Comparison of ENCODE assay signal across 9 mouse cellular contexts in genomic region chr6:30738464-30739006, GRCm38 (mm10). TPM values are rescaled to one million over a fixed set of nuclear protein-coding genes. Genes with fewer than 3 reads are reported as not detected.
DNase-seq lines count a peak whose midpoint lies in the region; ATAC-seq lines count a peak whose summit lies in the region.
"Had no signal": no experiment of that assay in that cellular context is flagged by ENCODE, and none has a peak within 500 bp of the region (broad histone marks: within the 10 kb centered on the region; RNA-seq: fewer than 3 reads in every experiment).

No protein-coding gene starts in this region.

- DNase-seq in heart, adult 8-10 months (ENCODE audit: low spot score) = no peak
- DNase-seq in hindbrain, embryonic 11.5 days (ENCODE audit: low spot score) = no peak
- DNase-seq in ovary, postnatal 10 days (ENCODE audit: low spot score) = no peak
- DNase-seq in urinary bladder, postnatal 14 days (ENCODE audit: low spot score) = no peak
- no peak for DNase-seq in adrenal gland, postnatal 25 days

- H3K9me3 ChIP-seq in heart, embryonic 13.5 days = peaks cover 58% of the 10 kb centered on the region
- H3K9me3 ChIP-seq in hindbrain, embryonic 11.5 days (ENCODE audit: control insufficient read depth, low read length) = 0 out of 2 replicates have a peak, but pooled peaks cover 3% of the 10 kb centered on the region
- H3K9me3 ChIP-seq in midbrain, embryonic 13.5 days = peaks cover 39% of the 10 kb centered on the region

- H3K4me1 ChIP-seq in heart, embryonic 13.5 days = peaks cover 9% of the 10 kb centered on the region
- H3K4me1 ChIP-seq in brown adipose tissue, adult 24 weeks (ENCODE audit: control insufficient read depth, insufficient read depth, insufficient read length, low read length) = no peaks in the 10 kb centered on the region
- no peaks in the 10 kb centered on the region for H3K4me1 ChIP-seq in hindbrain, embryonic 11.5 days (replicated peaks; ENCODE audit: control insufficient read depth, insufficient read depth, low read length)
- peaks cover 38% of the 10 kb centered on the region for H3K4me1 ChIP-seq in midbrain, embryonic 13.5 days (replicated peaks)

- H3K4me3 ChIP-seq in heart, embryonic 13.5 days = peak overlapping the region; percentile 69
- H3K4me3 ChIP-seq in brown adipose tissue, adult 24 weeks (ENCODE audit: insufficient read depth, low read depth, low read length) = peak overlapping the region; percentile 53
- H3K4me3 ChIP-seq in hindbrain, embryonic 11.5 days (ENCODE audit: low read depth, low read length) = peak overlapping the region; percentile 61
- peak overlapping the region; percentile 63 for H3K4me3 ChIP-seq in midbrain, embryonic 13.5 days (replicated peaks)

- peak overlapping the region; percentile 87 for H3K9ac ChIP-seq in heart, embryonic 13.5 days
- peak overlapping the region; percentile 75 for H3K9ac ChIP-seq in hindbrain, embryonic 11.5 days (ENCODE audit: low read depth, low read length)
- peak overlapping the region; percentile 84 for H3K9ac ChIP-seq in midbrain, embryonic 13.5 days (replicated peaks)

- ATAC-seq in heart, embryonic 13.5 days (ENCODE audit: extremely low read depth, insufficient number of reproducible peaks, low FRiP score, low TSS enrichment) = no peak
- ATAC-seq in hindbrain, embryonic 11.5 days (ENCODE audit: low FRiP score) = no peak
- ATAC-seq in midbrain, embryonic 13.5 days = no peak

- no peaks in the 10 kb centered on the region for H3K27me3 ChIP-seq in heart, embryonic 13.5 days (replicated peaks)
- H3K27me3 ChIP-seq in hindbrain, embryonic 11.5 days (ENCODE audit: control insufficient read depth, insufficient read depth, low read length) = no peaks in the 10 kb centered on the region
- no peaks in the 10 kb centered on the region for H3K27me3 ChIP-seq in midbrain, embryonic 13.5 days
- H3K27me3 ChIP-seq: CH12.LX had no signal

- H3K36me3 ChIP-seq in heart, embryonic 13.5 days = peaks cover 49% of the 10 kb centered on the region
- H3K36me3 ChIP-seq in hindbrain, embryonic 11.5 days (ENCODE audit: control insufficient read depth, insufficient read depth, low read length) = no peaks in the 10 kb centered on the region; the same call in 1 of the 2 replicates
- peaks cover 21% of the 10 kb centered on the region for H3K36me3 ChIP-seq in midbrain, embryonic 13.5 days

- WGBS in heart, embryonic 13.5 days = 45% methylated on average over 20 of the region's 20 CpGs
- WGBS in hindbrain, embryonic 11.5 days = 57% methylated on average over 20 of the region's 20 CpGs
- 54% methylated on average over 20 of the region's 20 CpGs for WGBS in midbrain, embryonic 13.5 days

- peak overlapping the region; percentile 79 for H3K4me2 ChIP-seq in heart, embryonic 13.5 days
- H3K4me2 ChIP-seq in hindbrain, embryonic 11.5 days (replicated peaks; ENCODE audit: low read depth, low read length) = peak overlapping the region; percentile 36
- H3K4me2 ChIP-seq in midbrain, embryonic 13.5 days (replicated peaks) = peak overlapping the region; percentile 60

- H3K27ac ChIP-seq in heart, embryonic 13.5 days (replicated peaks) = peak overlapping the region; percentile 89
- no peak overlapping the region for H3K27ac ChIP-seq in brown adipose tissue, adult 24 weeks (replicated peaks; ENCODE audit: low read depth, low read length)
- H3K27ac ChIP-seq in hindbrain, embryonic 11.5 days (ENCODE audit: low read depth, low read length) = peak overlapping the region; percentile 76
- H3K27ac ChIP-seq in midbrain, embryonic 13.5 days = peak overlapping the region; percentile 92

RNA-seq across cellular contexts. Expression of gene Mest, which starts 15.2 kb away (rescaled TPM):
- 2,537 and 2,584 TPM in 2 replicates for polyA plus RNA-seq in heart, embryonic 13.5 days (2015; fragmentation: Nextera tagmentation; extraction: Ambion mirVana)
- total RNA-seq in heart, adult 8-10 months (2022) = 1 to 10 TPM; 3.2 to 9.2 (median 7.6) TPM
- polyA plus RNA-seq in brown adipose tissue, adult 24 weeks (2012; ENCODE audit: insufficient read depth, insufficient read length, missing spikeins) = 1.5 and 6.7 TPM in 2 replicates
- polyA plus RNA-seq in hindbrain, embryonic 11.5 days (2014; fragmentation: Nextera tagmentation; extraction: Ambion mirVana) = 1,131 and 1,227 TPM in 2 replicates
- polyA plus RNA-seq in midbrain, embryonic 13.5 days (2015; fragmentation: Nextera tagmentation; extraction: Ambion mirVana) = 409 and 424 TPM in 2 replicates
- total RNA-seq in adrenal gland, postnatal 25 days (2021) = 54.9 and 56.7 TPM in 2 replicates

RNA-seq across cellular contexts. Expression of gene Cep41, which starts 45.0 kb away (rescaled TPM):
- polyA plus RNA-seq in heart, embryonic 13.5 days (2015; fragmentation: Nextera tagmentation; extraction: Ambion mirVana) = 11.0 and 12.2 TPM in 2 replicates
- total RNA-seq in heart, adult 8-10 months (2022) = 1 to 10 TPM; 1.5 to 3.4 (median 2.1) TPM
- polyA plus RNA-seq in brown adipose tissue, adult 24 weeks (2012; ENCODE audit: insufficient read depth, insufficient read length, missing spikeins) = 1.4 and 4.8 TPM in 2 replicates
- polyA plus RNA-seq in hindbrain, embryonic 11.5 days (2014; fragmentation: Nextera tagmentation; extraction: Ambion mirVana) = 19.7 and 26.8 TPM in 2 replicates
- 15.5 and 17.1 TPM in 2 replicates for polyA plus RNA-seq in midbrain, embryonic 13.5 days (2015; fragmentation: Nextera tagmentation; extraction: Ambion mirVana)
- 5.7 and 9.9 TPM in 2 replicates for total RNA-seq in adrenal gland, postnatal 25 days (2021)

Comparison
In these comparisons a context has a peak if more than half of its experiments do, and no peak if none do; other contexts are left out.
1. RNA of gene Mest, which starts 15.2 kb away (polyA plus RNA-seq): 2,537 to 2,584 TPM in heart, embryonic 13.5 days, 1,131 to 1,227 TPM in hindbrain, embryonic 11.5 days and 409 to 424 TPM in midbrain, embryonic 13.5 days; 1.5 to 6.7 TPM in brown adipose tissue, adult 24 weeks; every median in the first group is over 10 times any median in the second.
2. Peak in every context shown above with its lines, with median percentiles within 50 percentile points of each other: H3K4me2 ChIP-seq, H3K4me3 ChIP-seq and H3K9ac ChIP-seq.